Mouse (Mus musculus): ENCODE results near the gene Kbtbd13. TPM values are rescaled to one million over a fixed set of nuclear protein-coding genes. Genes with fewer than 3 reads are reported as not detected.
A peak's percentile ranks its signal among the peaks of the same experiment; 100 is the strongest.
"Not testable (repeated sequence)": the region's sequence is repeated elsewhere in the genome, so short reads cannot be mapped to it uniquely, and the experiment has no call there.

Gene Kbtbd13
- total and polyA plus RNA-seq, 2 experiments from 2014 or later: 0.46 to 1.0 TPM

DNA sequence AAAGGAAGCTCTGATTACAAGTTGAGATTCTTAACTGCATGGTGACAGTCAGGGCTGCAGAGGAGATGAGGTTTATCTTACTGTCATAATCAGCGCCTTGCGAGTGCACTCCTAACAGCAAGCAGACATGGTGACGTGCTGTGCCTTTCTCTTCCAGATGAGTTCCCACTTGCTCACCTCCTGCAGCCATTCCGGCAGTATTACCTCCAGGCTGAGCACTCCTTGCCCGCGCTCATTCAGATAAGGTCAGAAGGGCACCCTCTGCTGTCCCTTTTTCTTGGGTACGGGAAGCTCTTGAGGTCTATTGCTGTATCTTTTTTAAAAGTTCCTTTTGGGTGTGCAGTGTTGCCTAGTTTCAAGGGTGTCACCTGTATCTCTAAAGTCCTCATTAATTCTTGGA is 34.9 kb downstream of the Kbtbd13 start:
- H3K9ac ChIP-seq (replicated peaks; ENCODE audit: low read length): no peak overlapping the region
- H3K9me3 ChIP-seq (ENCODE audit: low read length): no peaks in the 10 kb centered on the region
- H3K4me2 ChIP-seq (ENCODE audit: low read depth, low read length): no peak overlapping the region
- no peaks in the 10 kb centered on the region for H3K4me1 ChIP-seq (ENCODE audit: insufficient read depth, low read length)
- H3K27me3 ChIP-seq (ENCODE audit: insufficient read depth, low read length): no peaks in the 10 kb centered on the region
- 88% methylated on average over 7 of the region's 7 CpGs for WGBS
- DNase-seq (ENCODE audit: low spot score) (no peak), ATAC-seq (no peak)
- peaks cover 45% of the 10 kb centered on the region for H3K36me3 ChIP-seq (ENCODE audit: insufficient read depth, low read length)
- no peak overlapping the region for H3K27ac ChIP-seq
- no peak overlapping the region for H3K4me3 ChIP-seq (ENCODE audit: low read length)
- TF ChIP-seq CTCF (IDR thresholded peaks at IDR 0.05; ENCODE audit: low read depth): no peak

DNA sequence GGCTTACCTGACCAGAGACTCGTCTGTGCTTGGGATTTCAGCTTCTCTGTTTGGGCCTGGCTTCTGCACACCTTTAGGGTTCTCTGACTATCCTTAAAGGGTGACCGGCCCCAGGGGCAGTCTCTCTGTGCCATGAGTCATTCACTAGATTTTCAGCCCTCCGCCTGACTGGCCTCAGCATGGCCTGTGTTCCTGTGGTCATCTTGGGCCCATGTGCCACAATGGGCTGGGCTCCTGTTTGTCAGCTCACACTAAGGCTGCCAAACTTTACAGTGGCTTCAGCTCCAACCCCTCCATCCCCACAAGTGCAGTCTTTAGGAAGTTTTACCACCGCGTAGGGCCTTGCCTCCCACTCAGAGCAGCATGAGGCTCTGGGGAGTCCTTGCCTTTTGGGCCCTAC is 38.2 kb downstream of the Kbtbd13 start:
- Histone ChIP-seq H3K27me3 (ENCODE audit: insufficient read depth, low read length) (no peaks in the 10 kb centered on the region), H3K4me2 (ENCODE audit: low read depth, low read length) (no peak overlapping the region), H3K4me1 (ENCODE audit: insufficient read depth, low read length) (no peaks in the 10 kb centered on the region), H3K27ac (no peak overlapping the region), H3K36me3 (ENCODE audit: insufficient read depth, low read length) (peaks cover 22% of the 10 kb centered on the region), H3K9me3 (ENCODE audit: low read length) (no peaks in the 10 kb centered on the region), H3K4me3 (ENCODE audit: low read length) (no peak overlapping the region), H3K9ac (replicated peaks; ENCODE audit: low read length) (no peak overlapping the region)
- no peak for ATAC-seq
- no peak for TF ChIP-seq CTCF (IDR thresholded peaks at IDR 0.05; ENCODE audit: low read depth)
- no peak for DNase-seq (ENCODE audit: low spot score)
- WGBS: 87% methylated on average over 5 of the region's 5 CpGs

GRCm38 (mm10) chr9:65347112-65347850 is 44.2 kb downstream of the Kbtbd13 start:
- ATAC-seq (no peak), DNase-seq (ENCODE audit: low spot score) (no peak)
- Histone ChIP-seq H3K9me3 (ENCODE audit: low read length) (no peaks in the 10 kb centered on the region), H3K36me3 (ENCODE audit: insufficient read depth, low read length) (no peaks in the 10 kb centered on the region), H3K4me2 (ENCODE audit: low read depth, low read length) (peak overlapping the region; percentile 89), H3K4me3 (ENCODE audit: low read length) (peak overlapping the region; percentile 94), H3K9ac (replicated peaks; ENCODE audit: low read length) (peak overlapping the region; percentile 95), H3K27ac (peak overlapping the region; percentile 98; the same call in 1 of the 2 replicates), H3K4me1 (ENCODE audit: insufficient read depth, low read length) (peaks cover 12% of the 10 kb centered on the region), H3K27me3 (ENCODE audit: insufficient read depth, low read length) (no peaks in the 10 kb centered on the region)
- 53% methylated on average over 8 of the region's 8 CpGs for WGBS
- TF ChIP-seq CTCF (IDR thresholded peaks at IDR 0.05; ENCODE audit: low read depth): no peak

GRCm38 (mm10) chr9:65346476-65347111 is 44.9 kb downstream of the Kbtbd13 start:
- DNase-seq (ENCODE audit: low spot score): peak; percentile 49
- H3K9me3 ChIP-seq (ENCODE audit: low read length): no peaks in the 10 kb centered on the region
- H3K4me1 ChIP-seq (ENCODE audit: insufficient read depth, low read length): peaks cover 12% of the 10 kb centered on the region
- H3K9ac ChIP-seq (replicated peaks; ENCODE audit: low read length): peak overlapping the region; percentile 95
- WGBS: under 1% methylated on average over 74 of the region's 77 CpGs
- no peak for TF ChIP-seq CTCF (IDR thresholded peaks at IDR 0.05; ENCODE audit: low read depth)
- peak; percentile 67 for ATAC-seq
- peak overlapping the region; percentile 89 for H3K4me2 ChIP-seq (ENCODE audit: low read depth, low read length)
- no peaks in the 10 kb centered on the region for H3K36me3 ChIP-seq (ENCODE audit: insufficient read depth, low read length)
- H3K27me3 ChIP-seq (ENCODE audit: insufficient read depth, low read length): no peaks in the 10 kb centered on the region
- H3K27ac ChIP-seq: peak overlapping the region; percentile 98
- H3K4me3 ChIP-seq (ENCODE audit: low read length): peak overlapping the region; percentile 94

- peak within 1 kb of the TSS; percentile 98 for H3K27ac ChIP-seq
- ATAC-seq: peak; percentile 97
- WGBS: under 1% methylated on average over 46 of the region's 59 CpGs
- peak; percentile 99 for DNase-seq (ENCODE audit: low spot score)
- no peak for TF ChIP-seq CTCF (IDR thresholded peaks at IDR 0.05; ENCODE audit: low read depth)
- no peaks in the 10 kb centered on the region for H3K9me3 ChIP-seq (ENCODE audit: low read length)
- H3K4me3 ChIP-seq (ENCODE audit: low read length): peak within 1 kb of the TSS; percentile 94
- H3K4me1 ChIP-seq (ENCODE audit: insufficient read depth, low read length): peaks cover 12% of the 10 kb centered on the region
- no peaks in the 10 kb centered on the region for H3K36me3 ChIP-seq (ENCODE audit: insufficient read depth, low read length)
- H3K9ac ChIP-seq (replicated peaks; ENCODE audit: low read length): peak within 1 kb of the TSS; percentile 95
- H3K4me2 ChIP-seq (ENCODE audit: low read depth, low read length): peak within 1 kb of the TSS; percentile 89
- H3K27me3 ChIP-seq (ENCODE audit: insufficient read depth, low read length): no peaks in the 10 kb centered on the region
These were observed 45.5 kb downstream of the Kbtbd13 start, which contains the start of gene Pdcd7 for GRCm38 (mm10) chr9:65345854-65346475. TSS of gene Pdcd7 (plus strand) at chr9:65346104.

DNA sequence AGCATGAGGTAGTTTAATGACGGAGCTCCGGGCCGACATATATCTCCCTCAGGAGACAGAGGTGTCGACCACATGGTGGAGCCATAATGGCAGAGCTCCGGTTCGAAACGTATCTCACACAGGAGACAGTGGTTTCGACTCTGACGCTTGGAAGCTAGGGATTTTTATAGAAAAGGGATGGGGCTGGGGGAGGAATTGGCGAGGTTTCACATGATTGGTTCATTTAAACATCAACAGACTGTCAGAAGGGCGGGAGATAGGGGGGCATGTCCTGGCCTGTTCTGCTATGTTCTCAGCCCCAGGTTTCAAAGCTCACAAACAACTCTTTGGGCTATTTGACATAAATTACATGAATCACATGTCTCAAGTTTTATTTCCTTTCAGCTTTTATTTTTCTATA is 46.0 kb downstream of the Kbtbd13 start:
- not testable (repeated sequence) for H3K27me3 ChIP-seq (ENCODE audit: insufficient read depth, low read length); H3K9me3 ChIP-seq (ENCODE audit: low read length); H3K36me3 ChIP-seq (ENCODE audit: insufficient read depth, low read length)
- H3K27ac ChIP-seq: peak overlapping the region; percentile 98
- WGBS: 64% methylated on average over 11 of the region's 11 CpGs
- DNase-seq (ENCODE audit: low spot score) (peak; percentile 18), ATAC-seq (peak; percentile 25; the same call in 1 of the 2 replicates)
- 0 out of 2 replicates have a peak overlapping the region, but pooled peaks have one; percentile 24 for H3K9ac ChIP-seq (replicated peaks; ENCODE audit: low read length)
- peak; percentile 25 for TF ChIP-seq CTCF (IDR thresholded peaks at IDR 0.05; ENCODE audit: low read depth)
- peak overlapping the region; percentile 89 for H3K4me2 ChIP-seq (ENCODE audit: low read depth, low read length)
- peak overlapping the region; percentile 94 for H3K4me3 ChIP-seq (ENCODE audit: low read length)
- H3K4me1 ChIP-seq (ENCODE audit: insufficient read depth, low read length): peaks cover 12% of the 10 kb centered on the region

Data from hindbrain, postnatal 0 days (tissue).